Mouse (Mus musculus): ENCODE results near the gene 2700049A03Rik. TPM values are rescaled to one million over a fixed set of nuclear protein-coding genes. Genes with fewer than 3 reads are reported as not detected.
A peak's percentile ranks its signal among the peaks of the same experiment; 100 is the strongest.

Gene 2700049A03Rik
- polyA plus RNA-seq, 1 experiment from 2014 or later = 12.2 TPM

DNA sequence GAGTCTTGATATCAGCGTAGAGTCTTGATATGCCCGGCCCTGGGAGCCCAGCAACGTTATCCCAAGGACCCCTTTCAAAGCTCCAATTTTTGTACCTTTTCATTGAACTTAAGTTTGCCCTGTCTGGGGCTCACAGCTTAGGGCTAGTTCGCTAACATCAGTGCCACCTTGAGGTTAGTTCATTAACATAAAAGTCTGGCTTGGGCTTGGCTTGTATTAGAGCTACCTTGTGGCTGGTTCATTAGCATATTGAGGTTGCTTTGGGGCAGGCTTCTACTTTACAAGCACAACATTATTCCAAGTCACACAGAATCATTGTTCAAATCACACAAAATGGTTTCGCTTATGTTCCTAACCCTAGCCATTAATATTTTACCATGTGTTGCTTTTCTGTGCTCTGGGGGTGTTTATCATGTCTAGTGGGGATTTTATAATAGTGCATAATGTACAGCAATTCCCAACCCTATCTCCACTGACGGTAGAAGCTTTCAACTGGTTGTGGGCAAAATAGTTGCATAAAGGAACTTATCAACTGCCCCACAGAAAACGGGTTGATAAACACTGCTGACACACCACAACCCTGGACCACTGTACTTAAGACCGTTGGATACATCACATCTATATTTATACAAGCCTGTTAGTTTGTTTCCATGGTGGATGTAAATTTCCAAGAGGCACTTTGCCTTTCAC, 139.4 kb downstream of the 2700049A03Rik start:
- H3K9me3 ChIP-seq (ENCODE audit: low read length) = no peaks in the 10 kb centered on the region
- H3K9ac ChIP-seq (replicated peaks; ENCODE audit: low read length) = no peak overlapping the region
- no peaks in the 10 kb centered on the region for H3K36me3 ChIP-seq (ENCODE audit: insufficient read depth, low read length)
- 85% methylated on average over 8 of the region's 8 CpGs for WGBS
- no peak overlapping the region for H3K27ac ChIP-seq (ENCODE audit: low read length)
- H3K4me1 ChIP-seq (ENCODE audit: insufficient read depth, low read length) = no peaks in the 10 kb centered on the region
- H3K27me3 ChIP-seq (ENCODE audit: insufficient read depth, low read length) = no peaks in the 10 kb centered on the region
- no peak overlapping the region for H3K4me3 ChIP-seq (ENCODE audit: low read length)
- ATAC-seq (ENCODE audit: low FRiP score, low TSS enrichment) = no peak
- H3K4me2 ChIP-seq (replicated peaks; ENCODE audit: low read depth, low read length) = no peak overlapping the region

GRCm38 (mm10) chr12:71279521-71280262, 143.0 kb downstream of the 2700049A03Rik start:
- H3K4me3 ChIP-seq (ENCODE audit: low read length) = no peak overlapping the region
- H3K4me1 ChIP-seq (ENCODE audit: insufficient read depth, low read length) = no peaks in the 10 kb centered on the region
- H3K4me2 ChIP-seq (replicated peaks; ENCODE audit: low read depth, low read length) = no peak overlapping the region
- 48% methylated on average over 12 of the region's 12 CpGs for WGBS
- H3K9ac ChIP-seq (replicated peaks; ENCODE audit: low read length) = no peak overlapping the region
- no peak overlapping the region for H3K27ac ChIP-seq (ENCODE audit: low read length)
- H3K27me3 ChIP-seq (ENCODE audit: insufficient read depth, low read length) = no peaks in the 10 kb centered on the region
- 0 out of 2 replicates have a peak, but pooled peaks cover 2% of the 10 kb centered on the region for H3K9me3 ChIP-seq (ENCODE audit: low read length)
- ATAC-seq (ENCODE audit: low FRiP score, low TSS enrichment) = no peak
- no peaks in the 10 kb centered on the region for H3K36me3 ChIP-seq (ENCODE audit: insufficient read depth, low read length)

DNA sequence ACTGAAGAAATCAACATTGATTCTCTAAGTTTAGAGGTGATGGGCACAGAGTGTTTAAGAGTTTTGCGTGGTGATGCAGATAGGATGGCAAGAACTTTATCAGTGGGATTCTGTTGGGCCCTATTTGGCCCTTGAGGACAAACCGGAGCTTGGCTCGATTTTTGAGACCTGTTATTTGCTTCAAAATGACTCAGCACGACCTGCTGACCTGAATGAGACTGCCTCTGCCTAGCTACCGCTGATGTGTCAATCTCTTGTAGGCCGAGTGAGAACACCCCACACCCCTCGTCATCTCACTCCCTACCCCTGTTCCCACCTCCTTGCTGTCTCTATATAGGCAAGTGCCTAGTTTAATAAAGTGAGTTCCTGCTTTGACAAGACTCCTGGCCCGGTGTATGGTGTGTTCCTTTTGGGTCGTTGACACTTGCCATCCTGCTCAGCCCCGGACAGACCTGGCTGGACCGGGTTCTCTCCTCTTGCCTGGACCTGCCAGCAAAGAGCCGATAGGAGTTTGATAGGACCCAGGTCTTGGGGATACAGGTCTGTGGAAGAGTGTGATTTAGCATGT, 144.6 kb downstream of the 2700049A03Rik start:
- Histone ChIP-seq H3K27me3 (ENCODE audit: insufficient read depth, low read length) (no peaks in the 10 kb centered on the region), H3K9me3 (ENCODE audit: low read length) (0 out of 2 replicates have a peak, but pooled peaks cover 2% of the 10 kb centered on the region), H3K4me2 (replicated peaks; ENCODE audit: low read depth, low read length) (no peak overlapping the region), H3K9ac (replicated peaks; ENCODE audit: low read length) (no peak overlapping the region), H3K27ac (ENCODE audit: low read length) (no peak overlapping the region), H3K4me1 (ENCODE audit: insufficient read depth, low read length) (no peaks in the 10 kb centered on the region), H3K4me3 (ENCODE audit: low read length) (no peak overlapping the region), H3K36me3 (ENCODE audit: insufficient read depth, low read length) (no peaks in the 10 kb centered on the region)
- ATAC-seq (ENCODE audit: low FRiP score, low TSS enrichment) = no peak
- WGBS = 87% methylated on average over 12 of the region's 12 CpGs

- no peak for ATAC-seq (ENCODE audit: low FRiP score, low TSS enrichment)
- Histone ChIP-seq H3K9me3 (ENCODE audit: low read length) (0 out of 2 replicates have a peak, but pooled peaks cover 2% of the 10 kb centered on the region), H3K4me2 (replicated peaks; ENCODE audit: low read depth, low read length) (no peak overlapping the region)
Measured at GRCm38 (mm10) chr12:71285399-71285798, 148.8 kb downstream of the 2700049A03Rik start.

GRCm38 (mm10) chr12:71290460-71290859, 153.8 kb downstream of the 2700049A03Rik start:
- whole genome bisulfite sequencing = 59% methylated on average over 2 of the region's 2 CpGs
- Histone ChIP-seq H3K4me3 (ENCODE audit: low read length) (no peak overlapping the region), H3K4me1 (ENCODE audit: insufficient read depth, low read length) (peaks cover 7% of the 10 kb centered on the region; the same call in 1 of the 2 replicates), H3K27ac (ENCODE audit: low read length) (no peak overlapping the region), H3K9me3 (ENCODE audit: low read length) (no peaks in the 10 kb centered on the region), H3K27me3 (ENCODE audit: insufficient read depth, low read length) (no peaks in the 10 kb centered on the region), H3K36me3 (ENCODE audit: insufficient read depth, low read length) (no peaks in the 10 kb centered on the region), H3K9ac (replicated peaks; ENCODE audit: low read length) (no peak overlapping the region), H3K4me2 (replicated peaks; ENCODE audit: low read depth, low read length) (no peak overlapping the region)
- peak; percentile 27; the same call in 1 of the 2 replicates for ATAC-seq (ENCODE audit: low FRiP score, low TSS enrichment)

More at GRCm38 (mm10) chr12:71285399-71285798, 148.8 kb downstream of the 2700049A03Rik start:
- H3K36me3 ChIP-seq (ENCODE audit: insufficient read depth, low read length) = no peaks in the 10 kb centered on the region
- H3K27ac ChIP-seq (ENCODE audit: low read length) = no peak overlapping the region
- H3K4me3 ChIP-seq (ENCODE audit: low read length) = no peak overlapping the region
- H3K27me3 ChIP-seq (ENCODE audit: insufficient read depth, low read length) = no peaks in the 10 kb centered on the region
- no peak overlapping the region for H3K9ac ChIP-seq (replicated peaks; ENCODE audit: low read length)
- H3K4me1 ChIP-seq (ENCODE audit: insufficient read depth, low read length) = no peaks in the 10 kb centered on the region

Other genes with a start within 250 kb of the 2700049A03Rik start
- 231 and 240 TPM in 2 replicates for gene Actr10, start 199.0 kb upstream of the 2700049A03Rik start, polyA plus RNA-seq (2015; fragmentation: Nextera tagmentation; extraction: Ambion mirVana)
- 552 and 638 TPM in 2 replicates for gene Psma3, start 162.2 kb upstream of the 2700049A03Rik start, polyA plus RNA-seq (2015; fragmentation: Nextera tagmentation; extraction: Ambion mirVana)
- gene Arid4a, start 120.9 kb upstream of the 2700049A03Rik start, polyA plus RNA-seq (2015; fragmentation: Nextera tagmentation; extraction: Ambion mirVana) = 34.6 and 38.6 TPM in 2 replicates
- 0.33 TPM in 1 of 2 replicates, not detected in the other for gene Tomm20l, start 25.4 kb upstream of the 2700049A03Rik start, polyA plus RNA-seq (2015; fragmentation: Nextera tagmentation; extraction: Ambion mirVana)
- gene Timm9, start 164 bp upstream of the 2700049A03Rik start, polyA plus RNA-seq (2015; fragmentation: Nextera tagmentation; extraction: Ambion mirVana) = 87.5 and 87.8 TPM in 2 replicates
- 12.5 TPM in 2 replicates for gene Dact1, start 173.0 kb downstream of the 2700049A03Rik start, polyA plus RNA-seq (2015; fragmentation: Nextera tagmentation; extraction: Ambion mirVana)

All from kidney, embryonic 16.5 days (tissue).